Mouse (Mus musculus): ENCODE data around the gene Cd52.

DNA sequence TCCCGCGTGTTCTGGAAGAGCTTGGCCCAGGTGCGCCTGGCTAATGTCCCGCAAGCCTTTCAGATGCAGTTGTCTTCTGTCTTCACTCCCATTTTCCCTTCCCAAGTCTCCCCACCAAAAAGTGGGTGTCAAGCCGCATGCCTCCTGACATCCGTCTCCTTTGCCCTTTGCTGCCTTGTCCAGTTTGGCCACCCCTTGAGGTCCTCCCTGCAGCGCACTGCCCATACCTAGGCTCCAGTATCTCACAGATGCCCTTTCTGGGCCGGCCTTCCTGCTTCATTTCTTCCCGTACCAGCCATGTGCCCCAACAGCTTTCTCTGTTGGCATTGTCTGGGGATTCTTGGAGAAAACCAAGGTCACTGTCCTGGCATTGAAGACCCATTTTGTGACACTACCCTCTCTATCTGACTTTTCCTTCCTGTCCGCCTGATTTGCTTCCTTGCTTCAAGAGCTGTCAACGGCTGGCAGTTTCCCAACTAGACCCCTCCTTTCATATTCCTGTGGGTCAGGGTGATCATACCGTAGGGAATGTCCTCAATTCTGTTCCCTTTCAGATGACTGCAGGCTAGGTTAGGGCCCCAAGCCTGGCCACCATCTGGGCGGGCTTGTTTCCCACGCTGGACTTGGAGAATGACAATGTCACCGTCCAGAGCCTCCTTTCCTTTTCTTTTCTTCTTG lies 30.6 kb upstream of the Cd52 start:
- TF ChIP-seq EP300 (optimal IDR thresholded peaks at IDR 0.05) (no peak), CTCF (IDR thresholded peaks at IDR 0.05; ENCODE audit: low read depth) (no peak)

All from stomach, postnatal 0 days (tissue).